ENCODE assay signal across 11 mouse cellular contexts in the genomic region with DNA sequence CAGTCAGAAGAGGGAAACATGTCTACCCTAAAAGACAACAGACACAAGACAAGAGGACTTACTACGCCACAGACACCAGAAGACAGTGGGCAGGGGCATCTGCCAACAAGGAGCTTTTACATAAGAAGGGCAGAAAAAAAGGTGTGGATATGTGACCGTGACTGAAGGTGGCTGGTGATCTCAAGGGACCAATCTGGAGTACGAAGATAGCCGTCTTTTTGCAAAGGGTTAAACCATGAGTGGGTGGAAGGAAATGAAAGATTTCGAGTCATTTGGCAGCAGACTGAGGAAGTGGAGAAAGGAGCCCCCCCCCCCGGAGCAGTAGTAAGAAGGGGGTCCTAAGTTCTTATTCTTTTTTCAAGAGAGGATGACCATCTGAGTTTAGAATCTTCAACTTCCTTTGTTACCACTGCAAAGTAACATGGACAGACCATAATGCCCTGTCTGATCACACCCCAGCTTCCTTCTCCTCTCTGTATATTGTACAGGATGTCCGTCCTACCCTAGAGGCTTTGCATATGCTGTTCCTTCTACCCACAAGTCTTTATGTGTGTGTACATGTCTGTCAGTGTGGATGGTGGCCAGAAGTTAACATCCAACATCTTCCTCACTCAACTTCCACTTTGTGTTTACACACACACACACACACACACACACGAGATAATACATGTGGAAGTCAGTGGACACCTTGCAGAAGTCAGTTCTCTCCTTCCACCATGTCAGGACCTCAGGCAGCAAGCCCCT. TPM values are rescaled to one million over a fixed set of nuclear protein-coding genes. Genes with fewer than 3 reads are reported as not detected.
DNase-seq lines count a peak whose midpoint lies in the region; ATAC-seq lines count a peak whose summit lies in the region.
"Had no signal": no experiment of that assay in that cellular context is flagged by ENCODE, and none has a peak within 500 bp of the region (broad histone marks: within the 10 kb centered on the region; RNA-seq: fewer than 3 reads in every experiment).

No protein-coding gene starts in this region.

- no peaks in the 10 kb centered on the region for H3K36me3 ChIP-seq in heart, embryonic 13.5 days
- H3K36me3 ChIP-seq in heart, embryonic 10.5 days, result no peaks in the 10 kb centered on the region
- no peaks in the 10 kb centered on the region for H3K36me3 ChIP-seq in liver, embryonic 16.5 days (ENCODE audit: control insufficient read depth, insufficient read depth)
- no peaks in the 10 kb centered on the region for H3K36me3 ChIP-seq in stomach, embryonic 16.5 days (ENCODE audit: control insufficient read depth, insufficient read depth, low read length)
- H3K36me3 ChIP-seq: forebrain, embryonic 15.5 days; neural tube, embryonic 15.5 days had no signal

- H3K27ac ChIP-seq in heart, embryonic 13.5 days (replicated peaks), result peak overlapping the region; percentile 63
- no peak overlapping the region for H3K27ac ChIP-seq in heart, embryonic 10.5 days
- peak overlapping the region; percentile 45 for H3K27ac ChIP-seq in liver, embryonic 16.5 days (ENCODE audit: low read length)
- H3K27ac ChIP-seq in stomach, embryonic 16.5 days (ENCODE audit: low read length), result peak overlapping the region; percentile 19; the same call in 1 of the 2 replicates
- H3K27ac ChIP-seq: forebrain, embryonic 15.5 days; neural tube, embryonic 15.5 days had no signal

- H3K4me3 ChIP-seq in heart, embryonic 13.5 days, result no peak overlapping the region
- H3K4me3 ChIP-seq in heart, embryonic 10.5 days, result no peak overlapping the region
- H3K4me3 ChIP-seq in liver, embryonic 16.5 days (ENCODE audit: low read depth, low read length), result no peak overlapping the region
- H3K4me3 ChIP-seq in stomach, embryonic 16.5 days (replicated peaks; ENCODE audit: low read length), result no peak overlapping the region
- H3K4me3 ChIP-seq: forebrain, embryonic 15.5 days; neural tube, embryonic 15.5 days had no signal

- H3K9me3 ChIP-seq in heart, embryonic 13.5 days, result no peaks in the 10 kb centered on the region
- no peaks in the 10 kb centered on the region for H3K9me3 ChIP-seq in heart, embryonic 10.5 days
- H3K9me3 ChIP-seq in liver, embryonic 16.5 days (replicated peaks; ENCODE audit: control insufficient read depth, low read length), result no peaks in the 10 kb centered on the region
- H3K9me3 ChIP-seq in stomach, embryonic 16.5 days (replicated peaks; ENCODE audit: control insufficient read depth, low read length), result no peaks in the 10 kb centered on the region
- H3K9me3 ChIP-seq: forebrain, embryonic 15.5 days; neural tube, embryonic 15.5 days had no signal

- no peak for ATAC-seq in heart, embryonic 13.5 days (ENCODE audit: extremely low read depth, insufficient number of reproducible peaks, low FRiP score, low TSS enrichment)
- peak; percentile 9; the same call in 1 of the 2 replicates for ATAC-seq in liver, embryonic 16.5 days (ENCODE audit: low read depth)
- ATAC-seq in stomach, embryonic 16.5 days (ENCODE audit: insufficient read depth, low FRiP score), result no peak; the same call in 1 of the 2 replicates
- ATAC-seq: forebrain, embryonic 15.5 days had no signal

- H3K4me1 ChIP-seq in heart, embryonic 13.5 days, result peaks cover 61% of the 10 kb centered on the region
- peaks cover 18% of the 10 kb centered on the region; the same call in 1 of the 2 replicates for H3K4me1 ChIP-seq in heart, embryonic 10.5 days
- peaks cover 59% of the 10 kb centered on the region for H3K4me1 ChIP-seq in liver, embryonic 16.5 days (ENCODE audit: control insufficient read depth, low read depth, low read length)
- peaks cover 26% of the 10 kb centered on the region for H3K4me1 ChIP-seq in stomach, embryonic 16.5 days (ENCODE audit: control insufficient read depth, insufficient read depth, low read length)
- H3K4me1 ChIP-seq: forebrain, embryonic 15.5 days; neural tube, embryonic 15.5 days had no signal

- DNase-seq in heart, embryonic 10.5 days (ENCODE audit: low spot score), result no peak
- peak; percentile 24 for DNase-seq in thymus, postnatal 14 days
- DNase-seq in thymus, postnatal 36 days, result no peak
- no peak for DNase-seq in retina, postnatal 1 day
- DNase-seq in adrenal gland, adult 2 months, result no peak
- DNase-seq: kidney, adult 2 months had no signal

- WGBS in heart, embryonic 13.5 days, result 63% methylated on average over 8 of the region's 8 CpGs
- 70% methylated on average over 8 of the region's 8 CpGs for WGBS in heart, embryonic 10.5 days
- WGBS in liver, embryonic 16.5 days (ENCODE audit: insufficient replicate concordance), result 32% methylated on average over 8 of the region's 8 CpGs
- 65% methylated on average over 8 of the region's 8 CpGs for WGBS in stomach, embryonic 16.5 days

- no peak overlapping the region for H3K4me2 ChIP-seq in heart, embryonic 13.5 days
- 0 out of 2 replicates have a peak overlapping the region, but pooled peaks have one; percentile 10 for H3K4me2 ChIP-seq in liver, embryonic 16.5 days (ENCODE audit: low read depth, low read length)
- no peak overlapping the region for H3K4me2 ChIP-seq in stomach, embryonic 16.5 days (ENCODE audit: low read depth, low read length)
- H3K4me2 ChIP-seq: forebrain, embryonic 15.5 days; neural tube, embryonic 15.5 days had no signal

- H3K27me3 ChIP-seq in heart, embryonic 13.5 days (replicated peaks), result no peaks in the 10 kb centered on the region
- H3K27me3 ChIP-seq in heart, embryonic 10.5 days (ENCODE audit: insufficient read depth, poor library complexity, severe bottlenecking), result no peaks in the 10 kb centered on the region
- H3K27me3 ChIP-seq in liver, embryonic 16.5 days (ENCODE audit: control insufficient read depth, insufficient read depth, low read depth, low read length), result no peaks in the 10 kb centered on the region
- H3K27me3 ChIP-seq in stomach, embryonic 16.5 days (ENCODE audit: control insufficient read depth, insufficient read depth, low read length), result no peaks in the 10 kb centered on the region
- H3K27me3 ChIP-seq: forebrain, embryonic 15.5 days; neural tube, embryonic 15.5 days had no signal

- H3K9ac ChIP-seq in heart, embryonic 13.5 days, result no peak overlapping the region
- no peak overlapping the region for H3K9ac ChIP-seq in liver, embryonic 16.5 days (ENCODE audit: low read depth, low read length)
- H3K9ac ChIP-seq in stomach, embryonic 16.5 days (ENCODE audit: low read length), result no peak overlapping the region
- H3K9ac ChIP-seq: forebrain, embryonic 15.5 days; neural tube, embryonic 15.5 days had no signal

RNA-seq across cellular contexts. Expression of a gene that starts 10.3 kb away (rescaled TPM):
- 51.5 and 53.6 TPM in 2 replicates for polyA plus RNA-seq in heart, embryonic 13.5 days (2015; fragmentation: Nextera tagmentation; extraction: Ambion mirVana)
- 55.9 and 61.4 TPM in 2 replicates for polyA plus RNA-seq in heart, embryonic 10.5 days (2016; fragmentation: Nextera tagmentation; extraction: Ambion mirVana)
- polyA plus RNA-seq in liver, embryonic 16.5 days (2015; fragmentation: Nextera tagmentation; extraction: Ambion mirVana), result 48.2 and 48.3 TPM in 2 replicates
- polyA plus RNA-seq in stomach, embryonic 16.5 days (2015; fragmentation: Nextera tagmentation; extraction: Ambion mirVana), result 91.4 and 95.3 TPM in 2 replicates
- 100 to 1,000 TPM; 116 to 157 TPM for total RNA-seq in adrenal gland, adult 2 months (2021)
- 78.1 and 118 TPM in 2 replicates for polyA plus RNA-seq in adrenal gland, adult 2 months (2012; rRNA removed)
